Mouse (Mus musculus): ENCODE measurements around the gene Mcl1. TPM values are rescaled to one million over a fixed set of nuclear protein-coding genes. Genes with fewer than 3 reads are reported as not detected.

The Mcl1 gene
- polyA plus RNA-seq, 1 experiment from 2014 or later: 42.1 TPM

GRCm38 (mm10) chr3:95672861-95673706 lies 14.5 kb downstream of the Mcl1 start:
- Histone ChIP-seq H3K36me3 (replicated peaks) (peaks cover 64% of the 10 kb centered on the region), H3K27me3 (ENCODE audit: poor library complexity, severe bottlenecking) (no peaks in the 10 kb centered on the region), H3K4me1 (peaks cover 57% of the 10 kb centered on the region), H3K27ac (peak overlapping the region; percentile 78), H3K4me3 (no peak overlapping the region), H3K9me3 (peaks cover 5% of the 10 kb centered on the region; the same call in 1 of the 2 replicates)
- WGBS: 59% methylated on average over 10 of the region's 10 CpGs
- no peak for DNase-seq (ENCODE audit: extremely low spot score, low spot score)

GRCm38 (mm10) chr3:95673707-95674211 lies 15.2 kb downstream of the Mcl1 start:
- Histone ChIP-seq H3K27ac (peak overlapping the region; percentile 78), H3K4me3 (peak overlapping the region; percentile 20), H3K27me3 (ENCODE audit: poor library complexity, severe bottlenecking) (no peaks in the 10 kb centered on the region), H3K9me3 (peaks cover 5% of the 10 kb centered on the region; the same call in 1 of the 2 replicates), H3K4me1 (peaks cover 50% of the 10 kb centered on the region), H3K36me3 (replicated peaks) (peaks cover 57% of the 10 kb centered on the region)
- WGBS: 31% methylated on average over 11 of the region's 11 CpGs
- DNase-seq (ENCODE audit: extremely low spot score, low spot score): no peak

GRCm38 (mm10) chr3:95674236-95674635 lies 15.6 kb downstream of the Mcl1 start:
- peak; percentile 50 for DNase-seq (ENCODE audit: extremely low spot score, low spot score)
- Histone ChIP-seq H3K4me3 (peak overlapping the region; percentile 20; the same call in 1 of the 2 replicates), H3K9me3 (peaks cover 2% of the 10 kb centered on the region; the same call in 1 of the 2 replicates), H3K27ac (peak overlapping the region; percentile 78), H3K27me3 (ENCODE audit: poor library complexity, severe bottlenecking) (no peaks in the 10 kb centered on the region), H3K4me1 (peaks cover 50% of the 10 kb centered on the region), H3K36me3 (replicated peaks) (peaks cover 52% of the 10 kb centered on the region)
- 24% methylated on average over 2 of the region's 2 CpGs for WGBS

- H3K4me1 ChIP-seq: peaks cover 50% of the 10 kb centered on the region
- no peaks in the 10 kb centered on the region for H3K27me3 ChIP-seq (ENCODE audit: poor library complexity, severe bottlenecking)
- no peak for DNase-seq (ENCODE audit: extremely low spot score, low spot score)
- no peaks in the 10 kb centered on the region for H3K9me3 ChIP-seq
- peak overlapping the region; percentile 78 for H3K27ac ChIP-seq
- WGBS: 28% methylated on average over 6 of the region's 6 CpGs
- H3K36me3 ChIP-seq (replicated peaks): peaks cover 49% of the 10 kb centered on the region
- H3K4me3 ChIP-seq: no peak overlapping the region
Observed at GRCm38 (mm10) chr3:95674812-95675211, 16.2 kb downstream of the Mcl1 start.

- DNase-seq (ENCODE audit: extremely low spot score, low spot score): peak; percentile 61
- Histone ChIP-seq H3K4me3 (no peak overlapping the region), H3K27ac (peak overlapping the region; percentile 78), H3K36me3 (replicated peaks) (peaks cover 46% of the 10 kb centered on the region), H3K27me3 (ENCODE audit: poor library complexity, severe bottlenecking) (no peaks in the 10 kb centered on the region), H3K4me1 (peaks cover 54% of the 10 kb centered on the region), H3K9me3 (no peaks in the 10 kb centered on the region)
- 23% methylated on average over 8 of the region's 8 CpGs for WGBS
Observed at GRCm38 (mm10) chr3:95675301-95676092, 16.9 kb downstream of the Mcl1 start.

- Histone ChIP-seq H3K27me3 (ENCODE audit: poor library complexity, severe bottlenecking) (no peaks in the 10 kb centered on the region), H3K4me1 (peaks cover 67% of the 10 kb centered on the region), H3K4me3 (0 out of 2 replicates have a peak overlapping the region, but pooled peaks have one; percentile 3), H3K36me3 (replicated peaks) (peaks cover 33% of the 10 kb centered on the region), H3K27ac (peak overlapping the region; percentile 12; the same call in 1 of the 2 replicates), H3K9me3 (no peaks in the 10 kb centered on the region)
- peak; percentile 76 for DNase-seq (ENCODE audit: extremely low spot score, low spot score)
- 57% methylated on average over 15 of the region's 15 CpGs for WGBS
Observed at GRCm38 (mm10) chr3:95676745-95677419, 18.3 kb downstream of the Mcl1 start.

GRCm38 (mm10) chr3:95677420-95678090 lies 19.0 kb downstream of the Mcl1 start:
- Histone ChIP-seq H3K4me1 (peaks cover 66% of the 10 kb centered on the region), H3K36me3 (replicated peaks) (peaks cover 33% of the 10 kb centered on the region), H3K4me3 (no peak overlapping the region), H3K27me3 (ENCODE audit: poor library complexity, severe bottlenecking) (no peaks in the 10 kb centered on the region), H3K27ac (no peak overlapping the region), H3K9me3 (no peaks in the 10 kb centered on the region)
- no peak for DNase-seq (ENCODE audit: extremely low spot score, low spot score)
- WGBS: 87% methylated on average over 19 of the region's 19 CpGs

- peaks cover 60% of the 10 kb centered on the region for H3K4me1 ChIP-seq
Observed at GRCm38 (mm10) chr3:95679551-95679950, 21.0 kb downstream of the Mcl1 start.

GRCm38 (mm10) chr3:95680673-95681072 lies 22.1 kb downstream of the Mcl1 start:
- Histone ChIP-seq H3K27me3 (ENCODE audit: poor library complexity, severe bottlenecking) (no peaks in the 10 kb centered on the region; the same call in 1 of the 2 replicates), H3K4me1 (peaks cover 56% of the 10 kb centered on the region), H3K4me3 (no peak overlapping the region), H3K36me3 (replicated peaks) (peaks cover 16% of the 10 kb centered on the region; the same call in 1 of the 2 replicates), H3K9me3 (no peaks in the 10 kb centered on the region), H3K27ac (peak overlapping the region; percentile 48; the same call in 1 of the 2 replicates)
- 87% methylated on average over 6 of the region's 6 CpGs for WGBS
- DNase-seq (ENCODE audit: extremely low spot score, low spot score): no peak

More at GRCm38 (mm10) chr3:95679551-95679950, 21.0 kb downstream of the Mcl1 start:
- WGBS: 96% methylated on average over 8 of the region's 8 CpGs
- H3K9me3 ChIP-seq: no peaks in the 10 kb centered on the region
- H3K27ac ChIP-seq: no peak overlapping the region
- DNase-seq (ENCODE audit: extremely low spot score, low spot score): no peak
- no peak overlapping the region for H3K4me3 ChIP-seq
- no peaks in the 10 kb centered on the region for H3K27me3 ChIP-seq (ENCODE audit: poor library complexity, severe bottlenecking)
- H3K36me3 ChIP-seq (replicated peaks): peaks cover 16% of the 10 kb centered on the region; the same call in 1 of the 2 replicates

- Histone ChIP-seq H3K27ac (peak overlapping the region; percentile 48), H3K27me3 (ENCODE audit: poor library complexity, severe bottlenecking) (peaks cover 3% of the 10 kb centered on the region), H3K4me1 (peaks cover 56% of the 10 kb centered on the region), H3K9me3 (no peaks in the 10 kb centered on the region), H3K4me3 (no peak overlapping the region), H3K36me3 (replicated peaks) (peaks cover 16% of the 10 kb centered on the region; the same call in 1 of the 2 replicates)
- no peak for DNase-seq (ENCODE audit: extremely low spot score, low spot score)
- WGBS: 59% methylated on average over 11 of the region's 11 CpGs
Observed at GRCm38 (mm10) chr3:95681365-95681764, 22.8 kb downstream of the Mcl1 start.

- WGBS: 68% methylated on average over 5 of the region's 5 CpGs
- DNase-seq (ENCODE audit: extremely low spot score, low spot score): no peak
- H3K27ac ChIP-seq: no peak overlapping the region
- H3K4me3 ChIP-seq: no peak overlapping the region
- H3K9me3 ChIP-seq: no peaks in the 10 kb centered on the region
- H3K4me1 ChIP-seq: peaks cover 64% of the 10 kb centered on the region
- peaks cover 15% of the 10 kb centered on the region for H3K27me3 ChIP-seq (ENCODE audit: poor library complexity, severe bottlenecking)
- H3K36me3 ChIP-seq (replicated peaks): 0 out of 2 replicates have a peak, but pooled peaks cover 2% of the 10 kb centered on the region
Observed at GRCm38 (mm10) chr3:95682878-95683277, 24.3 kb downstream of the Mcl1 start.

Data from forebrain, embryonic 10.5 days (tissue).